Mouse (Mus musculus) midbrain, postnatal 0 days (tissue): ENCODE measurements around the gene Cfap44. TPM values are rescaled to one million over a fixed set of nuclear protein-coding genes. Genes with fewer than 3 reads are reported as not detected.

Source experiments
- ATAC-seq: fragments of 200-750 bp; cut with Nextera tagmentation; 2 replicates; pipeline ENCODE4 v1.8.0; 2017; ENCODE audit warnings: moderate number of reproducible peaks, mild to moderate bottlenecking, moderate TSS enrichment, moderate library complexity; ENCODE audit not compliant: low FRiP score
- DNase-seq: peaks from one replicate; pipeline ENCODE4 v3.0.0-alpha.2; 2015; ENCODE audit warnings: low spot score
- H3K27ac ChIP-seq: fragments of 300-500 bp; sonication (generic); 2 replicates; pipeline ENCODE4 v1.5.1; 2014; ENCODE audit warnings: low read depth, mild to moderate bottlenecking, low read length, mixed read lengths
- H3K27me3 ChIP-seq: fragments of 300-500 bp; sonication (generic); 2 replicates; pipeline ENCODE4 v1.6.1; 2014; ENCODE audit warnings: low read length, control low read depth, mixed read lengths; ENCODE audit not compliant: insufficient read depth
- H3K36me3 ChIP-seq: fragments of 300-500 bp; sonication (generic); 2 replicates; pipeline ENCODE4 v1.6.1; 2014; ENCODE audit warnings: low read length, control low read depth, mixed read lengths; ENCODE audit not compliant: insufficient read depth
- H3K4me1 ChIP-seq: fragments of 300-500 bp; sonication (generic); 2 replicates; pipeline ENCODE4 v1.6.1; 2014; ENCODE audit warnings: mild to moderate bottlenecking, control low read depth, antibody characterized with exemption, low read length, mixed read lengths; ENCODE audit not compliant: insufficient read depth
- H3K4me2 ChIP-seq: fragments of 300-500 bp; sonication (generic); 2 replicates; pipeline ENCODE4 v1.6.1; 2014; ENCODE audit warnings: low read depth, mild to moderate bottlenecking, low read length, mixed read lengths; ENCODE audit not compliant: poor library complexity, severe bottlenecking
- H3K4me3 ChIP-seq: fragments of 300-500 bp; sonication (generic); 2 replicates; pipeline ENCODE4 v1.5.1; 2014; ENCODE audit warnings: low read depth, mild to moderate bottlenecking, low read length, moderate library complexity
- H3K9ac ChIP-seq: fragments of 300-500 bp; sonication (generic); replicated peaks from 2 replicates; pipeline ENCODE4 v1.6.1; 2014; ENCODE audit warnings: mild to moderate bottlenecking, low read length, moderate library complexity, mixed read lengths; ENCODE audit not compliant: poor library complexity, severe bottlenecking
- H3K9me3 ChIP-seq: fragments of 300-500 bp; sonication (generic); 2 replicates; pipeline ENCODE4 v1.6.1; 2016; ENCODE audit warnings: low read length, control low read depth
- CTCF ChIP-seq: IDR thresholded peaks from 2 replicates; pipeline ENCODE4 v1.5.1; 2016; ENCODE audit warnings: antibody characterized with exemption, mild to moderate bottlenecking
- WGBS: fragments of 180-500 bp; shearing (Covaris S2); extraction: QIAGEN DNeasy Blood & Tissue Kit; methylation state at CpG from one replicate; pipeline ENCODE4 v1.1.7; 2014; 5-methylcytosine and 5-hydroxymethylcytosine counted together
- polyA plus RNA-seq: library from polyadenylated mRNA; unstranded; fragments of >200 nt; fragmentation: Nextera tagmentation; extraction: Ambion mirVana; gene quantifications from 2 replicates; pipeline ENCODE4 v1.2.1, GENCODE M21; 2015
- total RNA-seq: library from RNA; depleted of rRNA; stranded (reverse); fragments of >200 nt; gene quantifications from 2 replicates; pipeline ENCODE4 v1.2.3, GENCODE M21; 2014

Cfap44 gene
- total and polyA plus RNA-seq, 2 experiments from 2014 or later = 3.7 to 3.8 TPM

DNA sequence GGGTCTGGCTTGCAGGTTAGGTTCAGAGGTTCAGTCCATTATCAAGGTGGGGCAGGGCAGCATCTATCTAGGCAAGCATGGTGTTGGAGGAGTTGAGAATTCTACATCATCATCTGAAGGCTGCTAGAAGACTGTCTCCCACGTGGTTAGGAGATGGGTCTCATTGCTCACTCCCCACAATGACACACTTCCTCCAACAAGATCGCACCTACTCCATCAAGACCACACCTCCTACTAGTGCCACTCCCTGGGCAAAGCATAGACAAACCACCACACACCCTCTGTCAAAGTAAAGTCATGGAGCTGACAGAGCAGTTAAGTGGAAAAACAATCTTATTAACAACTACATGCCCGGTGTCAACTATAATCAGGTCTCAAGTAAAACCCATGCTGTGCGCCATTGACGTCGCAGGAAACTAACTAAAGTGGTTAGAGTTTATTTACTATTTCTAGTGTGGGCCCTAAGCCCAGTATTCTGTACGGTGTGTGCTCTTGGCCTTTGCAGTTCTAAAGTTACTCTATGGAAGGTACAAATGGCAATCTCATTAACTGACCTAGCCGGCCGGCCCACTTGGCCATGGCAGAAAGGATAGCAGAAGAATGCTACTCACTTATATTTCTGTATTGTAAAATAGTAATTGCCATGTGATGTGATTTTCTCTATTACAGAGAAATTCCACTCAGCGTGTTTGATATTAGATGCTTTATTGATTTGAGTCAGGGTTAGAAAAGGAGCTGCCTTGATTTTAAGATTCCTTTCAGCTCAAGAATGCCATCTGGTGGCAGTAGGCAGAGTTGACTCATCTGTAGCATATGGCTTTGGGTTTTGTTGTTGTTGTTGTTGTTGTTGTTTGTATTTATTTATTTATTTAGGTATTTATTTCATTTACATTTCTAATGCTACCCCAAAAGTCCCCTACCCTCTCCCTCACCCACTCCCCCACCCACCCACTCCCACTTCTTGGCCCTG lies 32.4 kb upstream of the Cfap44 start:
- WGBS = 87% methylated on average over 10 of the region's 10 CpGs

DNA sequence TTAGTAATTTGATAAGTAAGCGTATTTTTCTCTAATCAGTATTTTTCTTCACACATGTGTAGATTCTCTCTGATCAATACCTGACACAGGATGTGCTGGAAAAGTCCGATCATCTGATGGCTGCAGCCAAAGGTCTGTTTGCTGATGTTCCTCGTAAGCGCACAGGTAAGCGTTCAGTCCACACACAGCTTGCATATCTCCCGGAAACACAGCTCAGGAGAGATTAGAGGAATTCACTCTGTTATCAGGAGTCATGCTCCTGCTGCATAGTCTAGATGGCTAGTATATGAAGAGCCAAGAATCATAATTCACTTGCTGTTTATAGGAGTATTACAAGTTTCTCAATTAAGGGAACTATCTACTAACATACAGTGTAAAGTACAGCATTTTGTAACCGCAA lies 29.1 kb upstream of the Cfap44 start:
- DNase-seq = no peak
- Histone ChIP-seq H3K4me3 (no peak overlapping the region), H3K4me2 (no peak overlapping the region), H3K9me3 (no peaks in the 10 kb centered on the region), H3K27me3 (no peaks in the 10 kb centered on the region), H3K9ac (no peak overlapping the region), H3K27ac (no peak overlapping the region), H3K36me3 (peaks cover 6% of the 10 kb centered on the region; the same call in 1 of the 2 replicates), H3K4me1 (no peaks in the 10 kb centered on the region)
- 95% methylated on average over 7 of the region's 7 CpGs for WGBS
- TF ChIP-seq CTCF = no peak
- ATAC-seq = no peak

More for the DNA sequence above, 32.4 kb upstream of the Cfap44 start:
- no peak overlapping the region for H3K9ac ChIP-seq
- peak; percentile 53 for DNase-seq
- no peak overlapping the region for H3K4me2 ChIP-seq
- H3K27ac ChIP-seq = no peak overlapping the region
- no peaks in the 10 kb centered on the region for H3K4me1 ChIP-seq
- TF ChIP-seq CTCF = peak; percentile 81
- 0 out of 2 replicates have a peak, but pooled peaks cover 6% of the 10 kb centered on the region for H3K36me3 ChIP-seq
- no peak overlapping the region for H3K4me3 ChIP-seq
- H3K27me3 ChIP-seq = no peaks in the 10 kb centered on the region
- H3K9me3 ChIP-seq = no peaks in the 10 kb centered on the region
- peak; percentile 54; the same call in 1 of the 2 replicates for ATAC-seq

DNA sequence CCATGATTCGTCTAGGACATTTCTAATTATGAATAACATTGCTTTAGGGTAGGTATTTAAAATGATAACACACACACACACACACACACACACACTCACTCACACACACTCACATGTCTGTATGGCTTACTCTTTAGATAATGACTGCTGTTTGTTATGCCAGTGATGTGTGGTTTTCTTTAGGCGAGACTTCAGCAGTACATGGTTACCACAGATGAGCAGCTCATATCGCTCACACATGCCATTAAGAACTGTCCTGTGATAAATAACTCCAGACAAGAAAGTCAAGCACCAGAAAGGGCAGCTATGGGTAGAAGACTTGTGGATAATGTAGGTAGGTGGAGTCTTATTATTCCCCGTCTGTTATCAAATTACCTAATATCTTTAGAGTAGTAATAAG lies 19.1 kb upstream of the Cfap44 start:
- DNase-seq = no peak
- Histone ChIP-seq H3K27me3 (no peaks in the 10 kb centered on the region), H3K9me3 (no peaks in the 10 kb centered on the region), H3K36me3 (no peaks in the 10 kb centered on the region), H3K4me2 (no peak overlapping the region), H3K9ac (no peak overlapping the region), H3K27ac (no peak overlapping the region), H3K4me1 (no peaks in the 10 kb centered on the region), H3K4me3 (no peak overlapping the region)
- ATAC-seq = no peak
- 93% methylated on average over 4 of the region's 4 CpGs for WGBS
- no peak for TF ChIP-seq CTCF

DNA sequence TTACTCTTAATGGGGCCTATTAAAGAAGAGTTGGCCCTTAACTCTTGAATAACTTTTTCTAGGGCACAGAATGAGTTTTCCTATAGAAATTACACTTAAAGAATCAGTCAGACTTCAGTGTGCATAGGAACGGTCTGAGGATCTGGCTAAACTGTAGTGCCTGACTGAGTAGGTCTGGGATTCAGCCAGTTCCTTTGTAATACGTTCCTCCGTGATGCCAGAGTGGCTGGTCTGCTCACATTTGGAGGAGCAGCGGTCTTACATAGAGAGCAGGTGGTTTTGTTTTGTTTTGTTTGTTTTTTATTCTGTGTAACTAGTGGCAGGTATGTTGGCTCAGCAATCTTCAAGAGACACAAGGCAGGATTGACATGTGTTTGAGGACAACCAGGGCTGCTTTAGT lies 14.6 kb upstream of the Cfap44 start:
- Histone ChIP-seq H3K9ac (no peak overlapping the region), H3K4me3 (no peak overlapping the region), H3K9me3 (no peaks in the 10 kb centered on the region), H3K36me3 (no peaks in the 10 kb centered on the region), H3K4me1 (no peaks in the 10 kb centered on the region), H3K27me3 (no peaks in the 10 kb centered on the region), H3K4me2 (no peak overlapping the region), H3K27ac (no peak overlapping the region)
- 62% methylated on average over 4 of the region's 4 CpGs for WGBS
- ATAC-seq (no peak), DNase-seq (no peak)
- no peak for TF ChIP-seq CTCF

DNA sequence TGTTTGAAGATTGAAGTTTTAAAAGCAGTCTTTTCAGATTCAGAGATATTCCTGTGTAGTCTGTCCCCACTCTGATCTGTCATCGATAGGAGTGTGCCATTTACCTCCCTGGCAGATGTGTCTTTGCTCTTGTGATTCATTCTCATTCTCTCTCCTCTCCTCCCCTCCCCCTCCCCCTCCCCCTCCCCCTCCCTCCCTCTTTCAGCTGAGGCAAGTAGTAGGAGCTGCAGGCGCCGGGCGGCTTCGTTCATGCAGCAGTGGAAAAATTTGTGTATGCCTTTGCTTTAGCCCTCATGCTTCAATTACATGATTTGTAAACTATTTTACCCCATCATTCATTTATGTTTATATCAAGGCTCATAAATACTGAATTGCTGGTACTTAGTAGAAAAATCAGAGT lies 13.0 kb upstream of the Cfap44 start:
- WGBS = 20% methylated on average over 5 of the region's 5 CpGs
- no peak overlapping the region for H3K4me2 ChIP-seq
- no peak for TF ChIP-seq CTCF
- no peaks in the 10 kb centered on the region for H3K9me3 ChIP-seq
- no peak for DNase-seq
- ATAC-seq = no peak
- no peaks in the 10 kb centered on the region for H3K27me3 ChIP-seq
- H3K9ac ChIP-seq = no peak overlapping the region
- H3K4me1 ChIP-seq = no peaks in the 10 kb centered on the region
- H3K4me3 ChIP-seq = no peak overlapping the region
- no peaks in the 10 kb centered on the region for H3K36me3 ChIP-seq
- no peak overlapping the region for H3K27ac ChIP-seq

DNA sequence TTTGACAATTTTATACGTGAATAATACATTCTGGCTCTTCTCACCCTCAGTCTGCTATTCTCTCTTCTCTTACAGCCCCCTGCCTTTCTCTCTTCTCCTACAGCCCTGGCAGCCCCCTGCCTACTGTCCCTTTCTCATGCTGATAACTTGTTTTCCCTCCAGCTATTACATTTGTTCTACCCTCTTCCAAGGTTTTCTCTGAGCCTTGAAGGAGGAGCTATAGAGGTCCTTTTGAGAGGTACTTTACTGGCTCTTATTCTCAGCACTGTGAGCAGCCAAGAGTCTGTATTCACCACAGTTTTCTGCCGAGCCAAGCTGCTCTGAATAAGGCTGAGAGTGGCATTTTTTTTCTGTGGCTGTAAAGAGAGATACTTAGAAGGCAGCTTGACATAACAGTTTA lies 11.0 kb upstream of the Cfap44 start:
- ATAC-seq = no peak
- H3K36me3 ChIP-seq = no peaks in the 10 kb centered on the region
- WGBS = 17% methylated on average over 2 of the region's 2 CpGs
- no peak overlapping the region for H3K9ac ChIP-seq
- no peak overlapping the region for H3K4me2 ChIP-seq
- H3K4me3 ChIP-seq = no peak overlapping the region
- H3K9me3 ChIP-seq = no peaks in the 10 kb centered on the region
- TF ChIP-seq CTCF = no peak
- H3K27ac ChIP-seq = no peak overlapping the region
- H3K4me1 ChIP-seq = no peaks in the 10 kb centered on the region
- no peaks in the 10 kb centered on the region for H3K27me3 ChIP-seq
- peak; percentile 46 for DNase-seq
